Mouse (Mus musculus) frontal cortex, postnatal 10 days (tissue): ENCODE measurements around the gene Gpr4.
A peak's percentile ranks its signal among the peaks of the same experiment; 100 is the strongest.

Experiments
- DNase-seq, 2 experiments: peaks; one replicate each; pipeline ENCODE4 v3.0.0; 2022; ENCODE audit warnings: low spot score in 2 of 2, mixed read lengths in 1 of 2

Gene Gpr4

DNA sequence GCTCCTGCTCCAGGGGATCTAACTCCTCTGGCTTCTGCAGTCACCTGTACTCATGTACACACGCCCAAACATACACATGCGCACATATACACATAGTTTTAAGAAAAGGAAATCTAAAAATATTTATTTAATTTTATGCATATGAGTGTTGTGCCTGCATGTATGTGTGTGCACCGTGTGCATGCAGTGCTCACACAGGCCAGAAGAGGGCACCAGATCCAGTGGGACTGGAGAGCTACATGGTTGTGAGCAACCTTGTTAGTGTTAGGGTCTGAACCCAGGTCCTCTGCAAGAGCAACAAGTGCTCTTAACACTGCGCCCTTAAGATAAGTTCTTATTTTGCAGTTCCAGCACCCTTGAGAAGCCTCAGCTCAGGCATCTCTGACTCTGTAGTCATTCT is 17.7 kb upstream of the Gpr4 start:
- DNase-seq: no peak

DNA sequence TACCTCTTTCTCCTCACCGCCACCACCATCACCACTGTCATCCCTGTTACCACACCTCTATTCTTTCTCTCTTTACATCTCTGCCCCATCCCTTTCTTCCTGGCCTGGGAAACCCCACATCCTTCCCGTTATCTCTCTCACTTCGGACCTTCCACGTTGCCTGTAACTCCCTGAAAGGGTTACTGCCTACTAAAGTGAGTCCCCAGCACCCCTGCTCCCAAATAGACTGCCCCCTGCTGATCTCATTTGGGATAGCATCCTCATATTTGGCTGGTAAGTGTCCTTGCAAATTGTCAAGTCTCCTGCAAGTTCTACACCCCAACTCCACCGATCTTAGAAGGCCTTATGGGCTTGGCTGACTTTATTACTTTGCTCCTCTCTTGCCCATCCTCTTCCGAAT is 15.7 kb upstream of the Gpr4 start:
- DNase-seq: no peak

DNA sequence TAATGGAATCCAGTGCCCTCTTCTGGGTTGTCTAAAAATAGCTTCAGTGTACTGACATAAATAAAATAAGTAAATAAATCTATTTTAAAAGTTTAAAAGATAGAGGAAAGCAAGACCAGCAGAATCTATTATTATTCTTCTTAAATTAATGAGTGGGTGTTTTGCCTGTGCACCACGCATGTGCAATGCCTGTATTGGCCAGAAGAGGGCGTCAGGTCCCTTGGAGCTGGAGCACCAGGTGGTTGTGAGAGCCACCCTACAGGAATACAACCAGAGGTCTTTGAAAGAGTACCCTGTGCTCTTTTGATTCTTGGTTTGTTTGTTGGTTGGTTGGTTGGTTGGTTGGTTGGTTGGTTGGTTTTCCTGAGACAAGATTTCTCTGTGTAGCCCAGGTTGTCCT is 14.4 kb upstream of the Gpr4 start:
- DNase-seq: no peak

DNA sequence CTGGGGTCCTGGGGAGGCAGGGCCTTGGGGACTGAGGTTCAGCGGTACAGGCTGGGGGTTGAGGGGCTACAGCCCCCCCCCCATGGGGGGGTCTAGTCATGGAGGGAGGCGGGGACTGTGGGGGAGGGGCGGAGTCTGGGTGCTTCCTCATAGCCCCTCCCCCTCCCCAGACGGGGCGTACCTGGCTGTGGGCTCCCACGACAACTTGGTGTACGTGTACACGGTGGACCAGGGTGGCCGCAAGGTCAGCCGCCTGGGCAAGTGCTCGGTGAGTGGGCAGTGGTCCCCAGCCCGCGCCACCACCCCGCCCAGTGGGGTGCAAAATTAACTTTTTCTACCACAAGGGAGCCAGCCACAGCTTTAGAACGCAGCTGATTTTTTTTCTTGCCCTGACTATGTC is 10.7 kb upstream of the Gpr4 start:
- no peak for DNase-seq

DNA sequence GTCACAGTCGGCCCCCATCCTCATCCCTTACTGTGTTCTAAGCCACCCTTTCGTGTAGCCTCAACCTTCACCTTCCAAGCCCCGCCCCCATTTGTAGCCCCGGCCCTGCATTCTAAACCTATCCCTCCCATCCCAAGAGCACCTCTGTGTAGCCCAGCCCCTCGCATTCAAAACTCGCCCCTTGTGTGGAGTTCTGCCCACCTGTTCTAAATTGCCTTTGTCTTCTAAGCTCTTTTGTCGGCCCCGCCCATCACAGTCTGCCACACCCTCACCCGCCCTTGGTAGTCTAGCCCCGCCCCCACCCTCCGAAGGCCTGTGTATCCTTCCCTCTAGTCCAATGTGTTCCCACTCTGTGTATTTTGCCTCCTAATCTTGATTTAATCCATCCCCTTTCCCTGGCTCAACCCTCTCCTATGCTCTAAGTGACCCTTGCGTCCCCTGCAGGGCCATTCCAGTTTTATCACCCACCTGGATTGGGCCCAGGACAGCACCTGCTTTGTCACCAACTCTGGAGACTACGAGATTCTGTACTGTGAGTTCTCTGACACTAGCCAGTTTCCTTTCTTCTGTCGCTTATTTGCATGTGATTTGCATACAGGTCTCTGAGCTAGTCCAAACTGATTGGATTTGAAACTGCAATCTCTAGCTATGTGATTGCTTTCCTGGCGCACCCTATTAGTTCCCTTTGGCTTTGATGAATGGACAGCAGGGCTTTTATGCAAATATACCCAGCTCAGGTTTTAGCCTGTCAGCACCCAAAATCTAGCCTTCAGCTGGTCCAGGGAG is 10.1 kb upstream of the Gpr4 start:
- no peak for DNase-seq

DNA sequence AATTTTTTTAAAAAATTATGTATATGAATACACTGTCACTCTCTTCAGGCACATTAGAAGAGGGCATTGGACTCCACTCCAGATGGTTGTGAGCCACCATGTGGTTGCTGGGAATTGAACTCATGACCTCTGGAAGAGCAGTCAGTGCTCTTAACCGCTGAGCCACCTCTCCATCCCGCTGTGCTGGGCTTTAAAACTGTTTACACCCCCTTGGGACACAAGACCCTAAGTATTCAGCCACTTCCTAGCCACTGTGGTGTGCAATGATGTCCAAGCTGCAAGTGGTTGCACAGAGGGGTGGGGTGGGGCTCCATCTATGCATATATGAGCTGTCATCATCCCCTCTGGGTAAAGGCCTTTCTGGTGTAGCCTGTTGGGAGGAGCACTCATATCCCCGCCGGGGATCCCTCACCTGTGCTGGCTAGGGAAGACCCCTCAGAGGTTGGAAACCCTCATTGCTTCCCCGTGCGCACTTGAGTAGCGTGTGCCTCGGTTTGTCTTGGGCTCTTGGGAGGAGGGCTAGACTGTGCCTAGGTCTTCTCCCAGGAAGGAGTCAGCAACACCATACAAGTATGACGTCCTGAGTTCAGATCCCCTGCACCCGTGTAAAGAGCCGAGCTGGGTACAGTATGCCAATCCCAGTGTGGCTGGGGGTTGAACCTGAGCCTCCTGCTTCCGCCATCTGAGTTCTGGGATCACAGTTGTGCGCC is 4.0 kb upstream of the Gpr4 start:
- no peak for DNase-seq

DNA sequence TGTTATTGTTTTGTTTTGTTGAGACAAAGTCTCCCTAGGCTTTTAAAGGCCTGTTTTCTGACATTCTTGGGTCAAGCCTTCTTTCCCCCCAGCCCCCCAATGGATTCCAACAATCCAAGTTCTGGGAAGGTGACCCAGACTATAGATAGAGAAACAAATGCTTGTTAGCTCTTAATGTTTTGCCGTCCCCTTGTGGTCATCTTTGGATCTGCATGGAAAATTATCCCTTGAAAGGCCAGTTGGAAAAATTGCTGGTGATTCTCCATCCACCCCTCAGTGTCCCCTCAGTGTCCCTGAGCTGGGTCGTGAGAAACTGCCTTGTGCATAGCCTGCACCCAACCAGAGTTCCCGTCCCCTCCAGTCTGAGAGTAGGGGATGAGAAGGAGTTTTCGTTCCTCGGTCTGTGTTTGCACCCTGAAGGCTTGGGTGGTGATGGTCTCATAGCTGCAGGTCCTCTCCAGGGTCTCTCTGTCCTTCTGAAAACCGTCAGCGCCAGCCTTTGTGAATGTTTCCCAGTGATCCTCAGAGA is 3.3 kb upstream of the Gpr4 start:
- DNase-seq: no peak

DNA sequence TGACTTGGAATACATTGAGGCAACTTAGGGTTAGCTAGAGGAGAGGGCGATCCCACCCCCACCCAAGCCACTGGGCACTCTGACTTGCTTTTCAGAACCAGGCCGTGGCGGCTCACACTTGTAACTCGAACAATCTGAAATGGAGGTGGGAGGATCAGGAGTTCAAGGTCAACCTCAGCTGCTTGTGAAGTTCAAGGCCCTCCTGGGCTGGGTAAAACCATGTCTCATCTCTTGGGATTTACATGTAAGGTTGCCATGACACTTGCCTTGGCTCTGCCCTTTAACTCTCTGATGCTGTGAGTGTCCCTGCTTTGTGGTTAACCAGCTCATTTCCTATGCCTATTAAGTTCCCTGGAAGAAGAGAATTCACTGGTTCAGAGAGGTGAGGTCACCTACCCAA is 2.8 kb upstream of the Gpr4 start:
- no peak for DNase-seq

DNA sequence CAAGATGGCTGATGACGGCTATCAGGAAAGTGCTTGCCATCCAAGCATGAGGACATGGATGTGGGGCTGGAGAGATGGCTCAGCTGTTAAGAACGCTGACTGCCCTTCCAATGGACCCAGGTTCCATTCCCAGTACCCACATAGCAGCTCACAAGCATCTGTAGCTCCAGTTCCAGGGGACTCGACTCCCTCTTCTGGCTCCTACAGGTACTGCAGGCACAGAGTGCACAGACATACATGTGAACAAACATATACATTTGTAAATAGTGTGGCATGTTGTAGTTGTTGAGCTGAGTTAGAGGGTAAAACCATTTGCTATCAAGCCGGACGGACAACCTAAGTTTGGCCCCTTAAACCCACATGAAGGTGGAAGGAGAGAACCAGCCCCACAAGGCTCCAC is 2.3 kb upstream of the Gpr4 start:
- DNase-seq: no peak

DNA sequence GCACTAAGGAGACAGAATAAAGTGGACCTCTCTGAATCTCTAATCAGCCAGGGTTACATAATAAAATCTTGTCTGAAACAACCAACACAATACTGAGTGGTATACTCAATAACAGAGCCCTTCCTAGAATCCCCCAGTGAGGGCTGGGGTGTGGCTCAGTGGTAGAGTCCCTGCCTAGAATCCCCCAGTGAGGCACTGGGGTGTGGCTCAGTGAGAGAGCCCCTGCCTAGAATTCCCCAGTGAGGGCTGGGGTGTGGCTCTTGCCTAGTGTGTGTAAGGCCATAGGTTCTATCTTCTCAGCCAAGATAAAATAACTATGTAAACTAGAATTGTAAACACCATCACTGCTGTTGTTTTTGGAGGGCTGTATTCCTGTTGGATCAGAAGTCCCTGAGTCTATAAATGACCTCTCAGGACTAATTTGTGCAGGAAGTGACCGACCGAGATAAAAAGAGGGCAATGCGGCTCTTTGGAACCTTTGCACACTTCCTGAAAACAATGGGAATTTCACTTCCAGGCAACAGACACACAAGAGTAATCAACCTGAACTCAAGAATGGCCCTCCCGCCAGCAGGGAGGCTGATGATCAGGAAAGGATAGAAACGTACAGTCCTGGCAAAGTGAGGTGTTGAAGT is 1.2 kb upstream of the Gpr4 start:
- DNase-seq: no peak

DNA sequence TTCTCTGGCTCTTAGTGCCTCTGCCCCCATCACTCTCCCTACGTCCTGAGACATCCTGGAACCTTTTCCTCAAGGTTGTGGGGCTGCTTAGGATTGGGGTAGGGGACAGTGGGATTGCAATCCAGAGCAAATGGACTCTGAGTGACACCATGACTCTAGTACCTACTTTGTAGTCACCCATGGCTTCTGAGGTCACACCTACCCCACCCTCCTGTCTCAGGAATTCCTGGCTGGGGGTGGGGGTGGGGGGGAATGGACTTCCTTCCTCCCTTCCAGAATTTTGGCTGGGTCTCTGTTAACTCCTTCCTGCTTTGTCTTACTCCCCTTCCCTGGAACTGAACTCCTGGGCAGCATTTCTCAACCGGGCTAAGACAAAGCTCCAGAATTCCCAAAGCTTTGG is 1.0 kb downstream of the Gpr4 start:
- no peak for DNase-seq

DNA sequence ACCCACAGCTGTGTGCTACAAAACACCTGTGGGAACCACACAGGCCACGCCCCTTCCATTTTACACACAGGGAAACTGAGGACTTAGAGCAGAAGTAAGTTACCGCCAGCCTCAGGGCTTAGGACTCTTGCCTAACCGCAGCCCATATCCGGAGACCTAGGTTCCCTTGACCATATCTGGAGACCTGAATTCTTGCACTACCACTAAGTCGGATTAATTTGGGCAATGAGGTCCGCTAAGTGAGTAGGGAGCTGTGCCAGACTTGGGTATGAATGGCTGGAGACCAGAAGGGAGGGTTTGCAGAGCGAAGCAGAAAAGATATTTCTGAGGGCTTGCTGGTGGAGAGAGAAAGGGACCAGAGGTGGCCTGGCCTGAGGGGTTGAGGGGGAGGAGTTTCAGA is 2.0 kb downstream of the Gpr4 start:
- no peak for DNase-seq

DNA sequence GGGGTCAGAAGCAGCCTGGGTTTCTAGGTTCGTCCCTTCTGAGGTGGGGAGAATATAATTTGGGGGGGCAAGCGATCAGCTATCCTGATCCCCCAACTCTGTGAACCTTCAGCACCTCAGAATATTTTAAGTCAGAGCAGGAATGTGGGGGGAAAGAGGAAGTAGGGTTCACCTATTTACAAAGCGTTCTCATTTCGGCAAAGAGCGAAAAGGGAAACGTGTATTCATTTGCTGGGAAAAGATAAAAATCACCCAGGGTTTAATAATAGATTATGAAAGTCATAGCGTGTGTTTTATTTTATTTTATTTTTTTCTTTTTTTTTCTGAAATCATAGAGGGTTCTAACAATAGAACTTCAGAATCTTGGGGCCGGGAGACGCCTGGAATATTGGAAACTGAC is 2.6 kb downstream of the Gpr4 start:
- DNase-seq: no peak

DNA sequence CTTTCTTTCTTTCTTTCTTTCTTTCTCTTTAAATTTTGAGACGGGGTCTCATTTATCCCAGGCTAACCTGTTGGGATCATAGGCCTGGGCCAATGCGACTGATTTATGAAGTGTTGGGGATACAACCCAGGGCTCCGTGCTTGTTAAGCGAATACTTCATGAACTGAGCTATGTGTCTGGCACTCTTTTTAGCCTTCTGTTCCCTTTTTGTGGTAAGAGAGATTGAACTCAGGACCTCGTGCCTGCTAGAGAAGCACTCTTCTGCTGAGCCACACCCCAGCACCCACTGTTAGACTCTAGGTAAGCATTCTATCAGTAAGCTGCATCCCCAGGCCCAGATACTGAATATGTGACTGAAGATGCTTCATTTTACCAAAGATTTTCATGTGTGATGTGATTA is 5.2 kb downstream of the Gpr4 start:
- no peak for DNase-seq

DNA sequence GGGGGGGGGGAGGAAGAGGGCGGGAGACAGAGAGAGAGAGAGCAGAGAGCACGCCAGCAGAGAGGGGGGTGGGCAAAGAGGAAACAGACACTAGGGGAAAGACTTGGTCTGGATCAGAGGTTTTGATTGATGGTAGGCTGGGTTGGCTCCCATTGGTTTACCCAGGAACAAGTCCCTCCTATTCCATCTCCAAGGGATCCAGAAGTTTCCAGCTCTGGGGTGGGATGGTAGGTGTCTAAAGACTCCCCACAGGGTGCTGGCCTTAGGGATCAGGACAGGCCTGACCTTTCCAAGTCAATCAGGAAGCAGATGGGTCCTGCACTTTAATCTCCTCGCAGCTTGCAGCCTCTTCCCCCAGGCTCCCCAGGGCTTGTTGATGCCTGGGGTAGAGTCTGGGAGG is 5.6 kb downstream of the Gpr4 start:
- no peak for DNase-seq

DNA sequence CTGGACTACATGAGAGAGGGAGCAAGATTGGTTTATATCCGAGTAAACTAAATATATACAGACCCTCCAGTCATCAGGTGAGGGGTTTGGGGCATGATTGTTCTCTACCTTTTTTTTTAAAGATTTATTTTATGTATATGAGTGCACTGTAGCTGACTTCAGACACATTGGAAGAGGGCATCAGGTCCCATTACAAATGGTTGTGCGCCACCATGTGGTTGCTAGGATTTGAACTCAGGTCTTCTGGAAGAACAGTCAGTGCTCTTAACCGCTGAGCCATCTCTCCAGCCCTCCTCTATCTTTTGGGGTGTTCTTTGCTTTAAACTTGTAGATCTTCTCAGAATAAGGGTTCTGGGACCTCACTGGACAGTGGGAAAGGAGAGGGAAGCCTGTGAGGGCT is 7.7 kb downstream of the Gpr4 start:
- no peak for DNase-seq

DNA sequence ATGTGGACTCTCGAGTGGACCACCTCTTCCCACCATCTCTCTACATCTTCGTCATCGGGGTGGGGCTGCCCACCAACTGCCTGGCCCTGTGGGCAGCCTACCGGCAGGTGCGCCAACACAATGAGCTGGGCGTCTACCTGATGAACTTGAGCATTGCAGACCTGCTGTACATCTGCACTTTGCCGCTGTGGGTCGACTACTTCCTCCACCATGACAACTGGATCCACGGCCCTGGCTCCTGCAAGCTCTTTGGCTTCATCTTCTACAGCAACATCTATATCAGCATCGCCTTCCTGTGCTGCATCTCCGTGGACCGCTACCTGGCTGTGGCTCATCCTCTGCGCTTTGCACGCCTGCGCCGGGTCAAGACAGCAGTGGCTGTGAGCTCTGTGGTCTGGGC is 9.9 kb downstream of the Gpr4 start:
- no peak for DNase-seq

DNA sequence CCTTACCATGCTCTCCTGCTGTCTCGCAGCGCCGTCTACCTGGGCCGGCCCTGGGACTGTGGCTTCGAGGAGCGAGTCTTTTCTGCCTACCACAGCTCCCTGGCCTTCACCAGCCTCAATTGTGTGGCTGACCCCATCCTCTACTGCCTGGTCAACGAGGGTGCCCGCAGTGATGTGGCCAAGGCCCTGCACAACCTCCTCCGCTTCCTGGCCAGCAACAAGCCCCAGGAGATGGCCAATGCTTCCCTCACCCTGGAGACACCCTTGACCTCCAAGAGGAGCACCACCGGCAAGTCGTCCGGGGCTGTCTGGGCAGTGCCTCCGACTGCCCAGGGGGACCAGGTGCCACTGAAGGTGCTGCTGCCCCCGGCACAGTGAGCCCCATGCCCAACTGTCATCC is 10.5 kb downstream of the Gpr4 start:
- DNase-seq: no peak

DNA sequence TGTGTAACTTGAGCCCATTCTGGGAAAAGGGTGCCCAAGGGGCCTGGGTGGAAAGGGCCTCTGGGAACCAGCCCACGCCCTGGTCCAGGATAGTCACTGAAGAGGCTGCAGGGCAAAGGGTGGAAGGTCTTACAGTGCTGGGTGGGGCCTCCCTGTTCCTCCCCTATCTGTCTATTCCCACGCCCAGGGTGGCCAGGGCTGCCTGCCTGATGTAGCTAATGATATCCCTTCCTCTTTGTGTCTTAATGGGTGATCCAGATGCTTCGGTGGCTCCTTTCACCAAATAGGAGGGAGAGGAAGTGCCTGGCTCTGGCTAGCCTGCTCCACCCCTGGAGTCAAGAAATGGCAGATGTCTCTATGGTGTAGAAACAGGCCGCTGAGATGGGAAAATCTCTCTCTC is 12.6 kb downstream of the Gpr4 start:
- no peak for DNase-seq

DNA sequence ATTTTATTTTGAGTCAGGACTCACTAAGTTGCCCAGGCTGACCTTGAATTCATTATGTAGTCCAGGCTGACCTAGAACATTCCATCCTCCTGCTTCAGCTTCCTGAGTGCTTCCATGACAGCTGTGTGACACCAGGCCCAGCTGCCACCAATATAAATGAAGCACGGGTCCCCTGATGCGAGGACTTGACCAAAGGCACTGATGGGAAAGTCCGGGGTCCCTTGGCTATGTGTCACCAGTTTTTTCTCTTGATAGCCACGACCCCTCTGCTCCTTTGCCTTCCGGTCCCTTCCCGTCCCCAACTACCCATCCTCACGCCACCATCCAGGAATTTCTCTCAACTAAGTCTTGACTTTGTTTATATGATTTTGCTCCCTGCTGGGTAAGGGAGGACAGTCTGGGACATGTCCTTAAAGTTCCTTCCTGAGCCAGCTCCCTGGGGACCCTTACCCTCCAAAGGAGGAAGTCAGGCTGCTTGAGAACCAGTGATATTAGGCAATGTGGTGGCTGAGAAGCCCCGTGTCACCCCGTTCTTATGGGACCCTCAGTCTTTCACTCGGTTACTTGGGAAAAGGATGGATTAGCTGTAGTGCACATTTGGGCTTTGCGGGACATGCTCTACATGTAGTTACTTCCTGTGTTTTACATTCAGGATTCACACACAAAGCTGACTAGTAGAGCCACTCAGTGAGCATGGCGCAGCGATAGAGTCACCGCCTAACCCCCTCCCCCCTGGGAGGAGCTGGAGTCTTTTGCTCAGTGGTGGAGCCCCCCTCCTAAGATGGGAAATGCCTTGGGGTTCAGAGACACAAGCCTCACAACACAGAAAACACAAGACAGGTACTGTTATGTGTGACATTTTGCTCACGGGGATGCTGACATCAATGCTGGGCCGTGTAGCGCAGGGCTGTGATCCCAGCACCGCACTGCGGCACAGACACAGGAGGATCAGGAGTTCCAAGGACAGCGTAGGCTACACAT is 14.8 kb downstream of the Gpr4 start:
- peak; percentile 49 to 62 for DNase-seq

DNA sequence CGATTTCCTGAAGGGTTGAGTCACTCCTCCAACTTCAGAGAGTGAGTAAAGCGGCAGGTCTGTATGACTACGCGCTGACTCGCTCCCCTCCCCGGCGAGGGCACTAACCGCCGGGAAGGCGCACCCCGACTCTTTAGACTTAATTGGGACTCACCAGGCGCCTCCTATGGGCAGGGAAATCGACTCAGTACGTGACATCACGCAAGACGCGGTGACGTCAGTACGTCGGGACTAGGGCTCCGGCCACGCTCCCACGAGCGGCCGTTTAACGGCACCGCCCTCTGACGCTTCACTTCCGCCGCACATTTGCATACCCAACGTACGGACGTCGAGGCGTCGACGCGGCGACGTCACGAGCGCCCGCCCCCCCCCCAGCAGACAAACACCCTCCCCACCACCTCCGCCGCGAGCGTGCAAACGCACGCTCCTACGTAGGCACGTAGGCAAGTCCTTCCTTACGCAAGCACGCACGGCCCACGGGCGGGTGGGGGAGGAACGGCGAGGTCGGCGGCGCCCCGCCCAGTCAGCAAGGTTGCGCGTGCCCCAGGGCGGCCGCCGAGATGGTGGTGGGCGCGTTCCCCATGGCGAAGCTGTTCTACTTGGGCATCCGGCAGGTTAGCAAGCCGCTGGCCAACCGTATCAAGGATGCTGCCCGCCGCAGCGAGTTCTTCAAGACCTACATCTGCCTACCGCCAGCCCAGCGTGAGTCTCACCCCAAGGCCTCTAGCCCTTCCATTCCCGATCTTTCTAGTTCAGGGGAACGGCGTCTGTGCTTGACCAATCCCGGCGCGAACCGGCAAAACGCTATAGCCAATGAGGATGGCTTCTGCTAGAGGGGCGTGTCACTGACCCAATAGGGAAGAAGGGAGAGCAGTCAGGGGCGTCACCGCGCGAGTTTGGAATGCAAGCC is 15.8 kb downstream of the Gpr4 start, which contains the start of gene Opa3:
Opa3 (plus strand) TSS at position 452 of the 910 bp plus-strand sequence.
- peak; percentile 99 to 100 for DNase-seq
